Mouse (Mus musculus) spleen, postnatal 4 days (tissue): ENCODE results near the gene Ints7.

Source experiments
- DNase-seq, 2 experiments: peaks; one replicate each; pipeline ENCODE4 v3.0.0; 2022; ENCODE audit warnings: low spot score in 2 of 2

Gene Ints7

GRCm38 (mm10) chr1:191584483-191584882 is 9.0 kb downstream of the Ints7 start:
- no peak for DNase-seq

DNA sequence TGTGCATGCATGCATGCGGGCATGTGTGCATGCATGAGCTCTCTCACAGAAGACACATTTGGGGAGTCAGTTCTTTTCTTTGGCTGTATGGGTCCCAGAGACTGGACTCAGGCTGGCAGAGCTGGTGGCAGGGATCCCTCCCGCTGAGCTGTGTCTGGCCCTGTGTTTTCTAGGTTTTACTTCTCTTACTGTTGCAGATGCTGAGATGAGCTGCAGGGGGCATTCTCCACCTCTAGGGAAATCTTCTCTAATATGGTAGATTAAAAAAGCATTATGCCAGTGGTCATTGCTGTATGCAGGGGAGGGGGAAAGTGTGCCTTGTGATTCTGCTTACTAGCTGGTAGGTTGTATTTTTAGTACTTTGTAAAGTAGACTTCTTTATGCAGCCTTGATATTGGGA is 10.3 kb downstream of the Ints7 start:
- DNase-seq, result no peak

DNA sequence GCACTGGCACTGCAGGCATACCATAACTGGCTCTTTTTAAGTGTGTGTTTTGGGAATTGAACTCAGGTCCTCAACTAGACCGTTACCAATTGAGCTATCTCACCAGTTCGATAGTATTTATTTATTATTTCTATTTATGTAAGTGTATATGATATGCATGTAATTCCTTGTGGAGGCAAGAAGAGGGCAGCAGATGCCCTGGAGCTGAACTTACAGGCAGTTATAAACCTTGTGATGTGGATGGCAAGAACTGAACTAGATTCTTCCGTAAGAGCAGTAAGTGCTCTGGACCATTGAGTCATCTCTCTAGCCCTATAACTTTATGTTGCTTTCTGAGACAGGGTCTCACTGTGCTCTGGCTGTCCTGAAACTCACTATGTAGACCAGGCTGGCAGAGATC is 11.6 kb downstream of the Ints7 start:
- DNase-seq, result no peak

GRCm38 (mm10) chr1:191588749-191589148 is 13.3 kb downstream of the Ints7 start:
- DNase-seq, result no peak

GRCm38 (mm10) chr1:191592016-191592720 is 16.7 kb downstream of the Ints7 start:
- no peak for DNase-seq

DNA sequence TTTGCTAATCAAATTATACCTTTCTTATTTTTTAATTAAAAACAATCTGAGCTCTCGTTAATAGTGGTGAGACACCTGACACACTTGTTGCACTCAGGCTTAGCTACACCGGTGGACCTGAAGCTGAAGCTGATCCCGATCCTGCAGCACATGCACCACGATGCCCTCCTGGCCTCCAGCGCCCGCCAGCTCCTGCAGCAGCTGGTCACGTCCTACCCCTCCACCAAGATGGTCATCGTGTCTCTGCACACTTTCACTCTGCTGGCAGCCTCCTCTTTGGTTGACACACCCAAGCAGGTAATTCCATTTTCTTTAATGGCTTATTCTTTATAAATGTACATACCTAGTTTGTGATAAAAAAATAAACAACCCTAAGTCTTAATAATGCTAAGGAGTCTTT is 20.6 kb downstream of the Ints7 start:
- no peak for DNase-seq

DNA sequence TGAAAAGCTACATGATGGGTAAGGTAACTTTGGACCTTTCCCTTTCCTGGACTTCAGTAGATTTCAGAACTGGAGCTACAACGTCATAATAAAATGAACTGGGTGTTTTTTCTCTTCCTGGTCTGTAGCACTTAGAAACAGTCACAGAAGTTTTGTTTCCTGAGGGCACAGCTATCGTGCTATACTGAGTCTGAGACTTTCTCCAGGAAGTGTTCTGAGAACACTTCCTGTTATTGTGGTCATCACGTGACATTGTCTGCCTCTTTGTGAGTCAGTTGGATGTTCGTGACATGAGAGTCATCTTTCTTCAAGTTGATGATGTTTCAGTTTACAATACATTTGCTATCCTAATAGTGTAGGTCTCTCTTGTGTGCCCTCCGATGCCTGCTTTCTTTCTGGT is 23.8 kb downstream of the Ints7 start:
- no peak for DNase-seq

DNA sequence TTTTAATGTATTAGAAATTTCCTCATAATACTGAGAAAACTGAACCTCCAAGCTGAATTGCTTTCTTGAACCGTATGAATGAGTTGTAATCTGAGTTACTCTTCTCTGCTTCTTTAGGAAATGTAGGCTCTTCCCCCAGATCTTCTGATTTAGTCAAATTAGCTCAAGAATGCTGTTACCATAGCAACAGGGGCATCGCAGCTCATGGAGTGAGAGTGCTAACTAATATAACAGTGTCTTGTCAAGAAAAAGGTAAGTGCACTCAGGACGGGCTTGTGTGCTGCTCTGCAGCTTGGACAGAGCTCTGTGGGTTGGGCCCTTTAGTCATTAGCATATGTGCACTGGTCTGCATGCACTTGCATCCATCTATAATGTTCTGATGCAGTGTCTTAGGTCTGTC is 29.3 kb downstream of the Ints7 start:
- no peak for DNase-seq

- no peak for DNase-seq
Observed at GRCm38 (mm10) chr1:191609051-191609450, 33.6 kb downstream of the Ints7 start.

DNA sequence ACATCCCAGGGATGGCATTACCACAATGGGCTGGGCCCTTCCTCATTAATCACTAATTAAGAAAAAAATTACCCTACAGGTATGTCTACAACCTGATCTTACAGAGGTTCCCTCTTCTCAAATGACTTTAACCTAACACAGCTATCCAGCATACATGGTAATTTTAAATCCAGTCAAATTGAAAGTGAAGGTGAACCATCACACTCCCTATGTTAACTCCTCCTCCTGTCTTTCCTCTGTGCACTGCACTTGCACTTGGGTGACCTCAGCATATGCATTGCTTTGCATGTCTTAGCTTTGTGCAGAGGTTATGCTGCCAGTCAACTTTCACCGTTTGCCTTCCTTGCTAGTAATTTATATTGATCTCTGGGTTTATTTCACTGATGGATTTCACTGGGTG is 34.1 kb downstream of the Ints7 start:
- DNase-seq, result no peak

DNA sequence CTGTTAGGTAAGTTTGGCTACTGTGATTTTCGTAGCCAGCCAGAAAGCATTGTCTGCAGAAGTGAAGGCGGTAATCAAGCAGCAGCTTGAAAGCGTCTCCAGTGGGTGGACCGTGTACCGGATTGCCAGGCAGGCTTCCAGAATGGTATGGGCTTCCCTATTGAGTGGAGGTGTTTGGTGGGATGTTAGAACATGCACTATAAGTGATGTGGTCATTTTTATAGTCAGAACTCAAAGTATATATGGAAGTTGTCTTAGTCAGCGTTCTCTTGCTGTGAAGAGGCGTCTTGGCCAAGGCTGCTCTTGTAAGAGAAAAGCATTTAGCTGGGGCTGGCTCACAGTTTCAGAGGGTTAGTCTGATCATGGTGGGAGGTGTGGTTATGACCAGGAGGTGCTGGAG is 34.9 kb downstream of the Ints7 start:
- DNase-seq, result no peak

DNA sequence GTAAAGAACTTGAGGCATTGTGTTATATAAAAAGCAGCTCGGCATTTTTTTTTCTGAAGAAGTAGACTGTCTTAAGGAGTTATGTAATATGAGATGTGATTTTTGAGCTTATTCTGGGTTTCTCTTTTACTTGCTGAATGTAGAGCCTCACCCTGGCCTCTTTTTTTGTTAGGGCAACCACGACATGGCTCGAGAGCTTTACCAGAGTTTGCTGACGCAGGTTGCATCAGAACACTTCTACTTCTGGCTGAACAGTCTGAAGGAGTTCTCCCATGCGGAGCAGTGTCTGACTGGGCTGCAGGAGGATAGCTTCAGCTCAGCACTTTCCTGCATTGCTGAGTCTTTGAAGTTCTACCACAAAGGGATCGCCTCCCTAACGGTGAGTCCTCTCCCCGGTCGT is 36.2 kb downstream of the Ints7 start:
- DNase-seq, result no peak

- DNase-seq, result no peak
Observed at GRCm38 (mm10) chr1:191612877-191613276, 37.4 kb downstream of the Ints7 start.

DNA sequence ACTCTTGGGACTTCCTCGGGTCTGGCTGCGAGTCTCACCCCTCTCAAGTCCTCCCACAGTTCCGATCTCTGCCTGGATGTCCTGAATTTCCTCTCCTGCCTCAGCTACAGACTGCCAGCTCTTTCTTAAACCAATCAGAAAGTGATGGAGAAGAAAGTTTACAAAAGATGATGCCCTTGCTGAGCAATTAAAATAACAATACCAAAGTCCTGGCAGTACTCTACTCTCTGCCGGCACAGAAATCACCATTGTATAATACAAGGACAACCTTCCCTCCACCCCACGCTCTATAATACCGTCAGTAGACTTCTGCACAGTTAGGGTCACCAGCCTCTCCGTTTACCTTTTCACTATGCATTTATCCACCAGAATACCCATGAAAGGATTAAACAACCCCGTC is 40.8 kb downstream of the Ints7 start:
- DNase-seq, result no peak

GRCm38 (mm10) chr1:191617589-191617988 is 42.2 kb downstream of the Ints7 start:
- DNase-seq, result no peak

GRCm38 (mm10) chr1:191618067-191618766 is 42.8 kb downstream of the Ints7 start:
- DNase-seq, result no peak

GRCm38 (mm10) chr1:191621096-191621495 is 45.7 kb downstream of the Ints7 start:
- DNase-seq, result no peak

GRCm38 (mm10) chr1:191622801-191623200 is 47.4 kb downstream of the Ints7 start:
- DNase-seq, result no peak

GRCm38 (mm10) chr1:191624492-191624891 is 49.1 kb downstream of the Ints7 start:
- no peak for DNase-seq

DNA sequence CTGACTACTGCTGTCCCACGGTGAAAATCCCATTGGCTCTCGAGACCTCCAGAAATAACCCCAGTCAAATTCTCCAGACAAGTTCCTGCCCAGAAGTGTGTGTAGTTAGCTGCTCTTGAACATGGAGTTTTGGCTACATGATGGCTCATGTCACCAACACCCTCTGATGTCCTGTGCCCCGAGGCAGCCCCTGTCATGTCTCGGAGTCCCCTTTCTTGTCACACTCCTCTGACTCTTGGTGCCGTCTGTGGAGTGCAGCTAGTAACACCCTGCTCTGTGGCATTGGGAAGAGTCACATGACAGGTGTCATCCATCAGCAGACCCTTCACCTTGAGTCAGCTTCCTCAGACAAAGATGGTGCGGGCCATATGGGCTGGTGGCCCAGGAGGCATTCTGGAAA is 49.6 kb downstream of the Ints7 start:
- DNase-seq, result no peak

GRCm38 (mm10) chr1:191625620-191626019 is 50.2 kb downstream of the Ints7 start:
- DNase-seq, result no peak

DNA sequence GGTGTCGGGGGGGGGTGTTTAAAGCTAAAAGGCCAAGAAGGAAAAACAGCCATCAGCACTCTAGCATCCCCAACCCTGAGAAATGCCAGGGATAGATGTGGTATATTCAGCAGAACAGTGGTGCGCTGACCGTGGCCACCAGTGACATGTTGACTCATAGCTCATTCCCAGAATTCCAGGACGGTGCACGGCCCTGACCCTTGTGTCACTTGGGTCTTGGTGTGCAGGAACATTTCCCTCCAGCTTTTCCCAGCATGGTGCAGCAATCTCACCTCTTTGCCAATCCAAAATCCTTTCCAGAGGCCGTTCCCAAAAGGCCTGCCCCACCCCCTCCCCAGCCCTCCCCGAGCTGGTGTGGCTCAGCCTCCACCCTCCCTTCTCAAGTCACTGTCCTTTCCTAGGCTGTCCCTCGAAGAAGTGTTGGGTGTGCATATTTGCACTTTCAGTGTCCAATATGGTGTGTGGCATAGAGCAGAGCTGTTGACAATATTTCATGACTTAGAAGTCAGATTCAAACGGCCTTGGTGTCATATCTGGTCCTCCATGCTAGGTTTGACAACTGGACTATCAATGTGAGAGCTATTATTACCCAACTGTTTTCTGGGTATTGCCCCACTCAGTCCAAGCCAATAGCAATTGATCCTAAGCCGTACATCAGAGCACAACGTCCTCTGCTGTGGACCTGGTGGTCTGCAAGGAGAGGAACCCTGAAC is 53.2 kb downstream of the Ints7 start:
- DNase-seq, result no peak

- no peak for DNase-seq
Observed at GRCm38 (mm10) chr1:191629170-191629636, 53.8 kb downstream of the Ints7 start.
